Mouse (Mus musculus): Measurements from ENCODE around the gene B4galnt3. TPM values are rescaled to one million over a fixed set of nuclear protein-coding genes. Genes with fewer than 3 reads are reported as not detected.

B4galnt3 gene
- total and polyA plus RNA-seq, 2 experiments: 1.2 TPM

DNA sequence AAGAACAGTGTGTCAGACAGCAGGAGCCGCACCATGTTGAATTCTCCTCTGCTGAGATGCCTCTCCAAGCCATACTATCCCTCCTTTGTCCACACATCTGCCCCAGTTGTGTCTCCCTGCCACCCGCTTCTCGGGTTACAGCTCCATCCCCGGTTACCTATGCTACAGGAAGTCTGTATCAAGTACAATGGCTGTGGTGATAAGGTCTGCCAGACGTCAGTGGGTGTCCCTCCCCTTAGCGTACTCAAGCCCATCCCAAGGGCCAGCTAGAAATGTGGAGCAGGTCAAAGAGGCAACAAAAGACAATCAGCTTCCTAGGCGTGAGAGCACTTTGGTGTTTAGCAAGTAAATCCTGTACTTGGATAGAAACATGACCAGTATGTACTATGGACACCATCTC is 5.8 kb downstream of the B4galnt3 start:
- no peak overlapping the region for H3K4me3 ChIP-seq (ENCODE audit: insufficient read depth, low read depth, low read length)
- H3K79me2 ChIP-seq (ENCODE audit: control insufficient read depth, insufficient read depth, low read length): no peaks in the 10 kb centered on the region
- WGBS: 31% methylated on average over 7 of the region's 7 CpGs
- 0 out of 2 replicates have a peak, but pooled peaks cover 3% of the 10 kb centered on the region for H3K27me3 ChIP-seq (ENCODE audit: control insufficient read depth, insufficient read depth, low read length)
- no peak overlapping the region for H3K27ac ChIP-seq (replicated peaks; ENCODE audit: insufficient read depth, low read depth, low read length)
- TF ChIP-seq POLR2A (IDR thresholded peaks at IDR 0.05; ENCODE audit: extremely low read depth, insufficient read depth, low read length): no peak
- DNase-seq (ENCODE audit: extremely low read depth, low read depth, low spot score): no peak
- H3K4me1 ChIP-seq (ENCODE audit: control insufficient read depth, insufficient read depth, low read length): no peaks in the 10 kb centered on the region
- H3K36me3 ChIP-seq (ENCODE audit: control insufficient read depth, insufficient read depth, low read length): no peaks in the 10 kb centered on the region
- no peak overlapping the region for H3K9ac ChIP-seq (ENCODE audit: low read depth, low read length)

DNA sequence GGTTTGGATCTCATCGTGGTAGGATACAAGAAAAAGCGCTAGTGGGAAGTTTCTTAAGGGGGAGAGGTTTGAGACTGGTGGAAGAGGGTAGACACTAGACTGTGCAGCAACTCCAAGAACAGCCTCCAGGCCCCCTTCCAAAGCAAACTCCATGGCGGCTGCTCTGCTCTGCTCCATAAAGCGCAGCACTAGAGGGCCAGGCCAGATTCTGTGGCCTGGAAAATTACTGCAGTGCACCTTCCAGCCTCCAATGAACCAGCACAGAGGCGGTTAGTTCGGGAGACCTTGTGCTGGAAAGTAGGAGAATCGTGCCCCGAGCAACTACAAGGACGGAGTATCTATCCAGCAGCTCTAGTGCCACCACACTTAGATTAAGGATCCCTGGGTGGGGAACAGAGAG is 7.1 kb downstream of the B4galnt3 start:
- no peaks in the 10 kb centered on the region for H3K36me3 ChIP-seq (ENCODE audit: control insufficient read depth, insufficient read depth, low read length)
- whole genome bisulfite sequencing: 89% methylated on average over 9 of the region's 9 CpGs
- no peaks in the 10 kb centered on the region for H3K27me3 ChIP-seq (ENCODE audit: control insufficient read depth, insufficient read depth, low read length)
- H3K79me2 ChIP-seq (ENCODE audit: control insufficient read depth, insufficient read depth, low read length): no peaks in the 10 kb centered on the region
- H3K27ac ChIP-seq (replicated peaks; ENCODE audit: insufficient read depth, low read depth, low read length): no peak overlapping the region
- H3K4me1 ChIP-seq (ENCODE audit: control insufficient read depth, insufficient read depth, low read length): no peaks in the 10 kb centered on the region
- no peak for DNase-seq (ENCODE audit: extremely low read depth, low read depth, low spot score)
- H3K4me3 ChIP-seq (ENCODE audit: insufficient read depth, low read depth, low read length): no peak overlapping the region
- no peak overlapping the region for H3K9ac ChIP-seq (ENCODE audit: low read depth, low read length)
- TF ChIP-seq CTCF (IDR thresholded peaks at IDR 0.05; ENCODE audit: low read depth, low read length): no peak
- TF ChIP-seq POLR2A (IDR thresholded peaks at IDR 0.05; ENCODE audit: extremely low read depth, insufficient read depth, low read length): no peak

DNA sequence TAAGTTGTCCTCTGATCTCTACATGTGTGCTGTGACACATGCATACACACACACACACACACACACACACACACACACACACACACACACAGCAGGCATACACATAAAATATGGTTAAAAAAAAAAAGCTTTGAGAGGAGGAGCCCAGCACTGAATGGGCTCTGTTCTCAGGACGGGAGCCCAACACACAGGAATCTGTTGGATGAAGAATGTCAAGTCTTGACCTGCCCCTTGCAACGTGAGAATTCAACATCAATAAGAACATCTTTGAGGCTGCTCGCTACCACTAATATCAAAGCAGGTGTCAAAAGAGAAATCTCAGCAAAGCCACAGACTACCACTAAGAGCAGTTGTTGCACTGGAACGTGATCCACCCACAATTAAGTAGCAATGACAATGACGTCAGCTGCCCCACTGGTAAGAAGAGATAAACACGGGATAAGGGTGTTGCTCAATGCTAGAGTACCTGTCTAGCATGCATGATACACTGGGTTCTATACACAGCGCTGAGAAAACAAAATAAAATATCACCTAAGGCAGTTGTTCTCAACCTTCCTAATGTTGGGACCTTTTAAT is 17.4 kb downstream of the B4galnt3 start:
- Histone ChIP-seq H3K4me1 (ENCODE audit: control insufficient read depth, insufficient read depth, low read length) (no peaks in the 10 kb centered on the region; the same call in 1 of the 2 replicates), H3K79me2 (ENCODE audit: control insufficient read depth, insufficient read depth, low read length) (no peaks in the 10 kb centered on the region), H3K27me3 (ENCODE audit: control insufficient read depth, insufficient read depth, low read length) (no peaks in the 10 kb centered on the region), H3K9ac (ENCODE audit: low read depth, low read length) (no peak overlapping the region), H3K36me3 (ENCODE audit: control insufficient read depth, insufficient read depth, low read length) (no peaks in the 10 kb centered on the region), H3K4me3 (ENCODE audit: insufficient read depth, low read depth, low read length) (no peak overlapping the region), H3K27ac (replicated peaks; ENCODE audit: insufficient read depth, low read depth, low read length) (no peak overlapping the region)
- no peak for TF ChIP-seq CTCF (IDR thresholded peaks at IDR 0.05; ENCODE audit: low read depth, low read length)
- TF ChIP-seq POLR2A (IDR thresholded peaks at IDR 0.05; ENCODE audit: extremely low read depth, insufficient read depth, low read length): no peak
- DNase-seq (ENCODE audit: extremely low read depth, low read depth, low spot score): no peak
- 73% methylated on average over 7 of the region's 7 CpGs for WGBS

DNA sequence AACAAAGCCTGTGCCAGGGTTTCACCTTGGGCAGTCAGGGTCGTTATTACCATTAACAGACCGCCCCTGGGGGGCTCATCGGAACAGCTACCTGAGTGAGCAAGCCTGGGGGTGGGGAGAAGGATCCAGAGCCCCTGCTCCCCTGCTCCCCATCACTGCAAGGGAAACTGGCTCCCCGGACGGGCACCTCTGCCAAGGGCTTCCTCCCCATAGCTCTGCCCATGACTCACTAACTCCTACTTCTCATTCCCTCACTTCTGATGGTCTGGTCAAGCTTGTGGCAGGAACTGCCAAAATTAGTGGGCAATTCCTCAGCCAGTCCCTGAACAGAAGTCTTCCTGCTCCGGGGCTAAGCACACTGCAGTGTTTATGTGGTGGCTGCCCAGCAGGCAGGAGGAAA is 19.1 kb downstream of the B4galnt3 start:
- Histone ChIP-seq H3K4me1 (ENCODE audit: control insufficient read depth, insufficient read depth, low read length) (no peaks in the 10 kb centered on the region; the same call in 1 of the 2 replicates), H3K4me3 (ENCODE audit: insufficient read depth, low read depth, low read length) (no peak overlapping the region), H3K36me3 (ENCODE audit: control insufficient read depth, insufficient read depth, low read length) (no peaks in the 10 kb centered on the region), H3K27me3 (ENCODE audit: control insufficient read depth, insufficient read depth, low read length) (no peaks in the 10 kb centered on the region), H3K9ac (ENCODE audit: low read depth, low read length) (no peak overlapping the region), H3K79me2 (ENCODE audit: control insufficient read depth, insufficient read depth, low read length) (no peaks in the 10 kb centered on the region), H3K27ac (replicated peaks; ENCODE audit: insufficient read depth, low read depth, low read length) (no peak overlapping the region)
- TF ChIP-seq CTCF (IDR thresholded peaks at IDR 0.05; ENCODE audit: low read depth, low read length): no peak
- no peak for TF ChIP-seq POLR2A (IDR thresholded peaks at IDR 0.05; ENCODE audit: extremely low read depth, insufficient read depth, low read length)
- WGBS: 64% methylated on average over 6 of the region's 6 CpGs
- DNase-seq (ENCODE audit: extremely low read depth, low read depth, low spot score): no peak

DNA sequence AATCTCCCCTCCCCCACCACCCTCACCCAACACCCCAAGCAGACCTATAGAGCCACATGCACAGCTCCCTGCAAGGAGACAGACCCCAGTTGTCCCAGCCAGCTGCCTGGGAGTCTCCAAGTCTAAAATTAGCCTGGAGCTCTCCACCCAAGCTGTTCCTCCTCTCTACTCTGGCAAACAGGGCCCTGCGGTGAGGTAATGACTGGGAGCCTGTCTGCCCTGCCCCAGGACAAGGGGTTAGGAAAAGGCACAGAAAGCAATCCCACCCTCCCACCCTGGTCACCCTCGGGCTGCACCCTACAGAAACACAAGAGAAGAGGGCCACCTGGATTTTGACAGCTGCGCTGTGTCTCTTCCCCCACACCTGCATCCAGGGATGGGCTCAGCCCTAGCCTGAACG is 19.5 kb downstream of the B4galnt3 start:
- H3K36me3 ChIP-seq (ENCODE audit: control insufficient read depth, insufficient read depth, low read length): no peaks in the 10 kb centered on the region
- 70% methylated on average over 4 of the region's 4 CpGs for WGBS
- H3K79me2 ChIP-seq (ENCODE audit: control insufficient read depth, insufficient read depth, low read length): no peaks in the 10 kb centered on the region
- no peaks in the 10 kb centered on the region for H3K27me3 ChIP-seq (ENCODE audit: control insufficient read depth, insufficient read depth, low read length)
- H3K4me1 ChIP-seq (ENCODE audit: control insufficient read depth, insufficient read depth, low read length): no peaks in the 10 kb centered on the region; the same call in 1 of the 2 replicates
- no peak for DNase-seq (ENCODE audit: extremely low read depth, low read depth, low spot score)
- no peak overlapping the region for H3K4me3 ChIP-seq (ENCODE audit: insufficient read depth, low read depth, low read length)
- TF ChIP-seq CTCF (IDR thresholded peaks at IDR 0.05; ENCODE audit: low read depth, low read length): no peak
- TF ChIP-seq POLR2A (IDR thresholded peaks at IDR 0.05; ENCODE audit: extremely low read depth, insufficient read depth, low read length): no peak
- no peak overlapping the region for H3K9ac ChIP-seq (ENCODE audit: low read depth, low read length)
- H3K27ac ChIP-seq (replicated peaks; ENCODE audit: insufficient read depth, low read depth, low read length): no peak overlapping the region

DNA sequence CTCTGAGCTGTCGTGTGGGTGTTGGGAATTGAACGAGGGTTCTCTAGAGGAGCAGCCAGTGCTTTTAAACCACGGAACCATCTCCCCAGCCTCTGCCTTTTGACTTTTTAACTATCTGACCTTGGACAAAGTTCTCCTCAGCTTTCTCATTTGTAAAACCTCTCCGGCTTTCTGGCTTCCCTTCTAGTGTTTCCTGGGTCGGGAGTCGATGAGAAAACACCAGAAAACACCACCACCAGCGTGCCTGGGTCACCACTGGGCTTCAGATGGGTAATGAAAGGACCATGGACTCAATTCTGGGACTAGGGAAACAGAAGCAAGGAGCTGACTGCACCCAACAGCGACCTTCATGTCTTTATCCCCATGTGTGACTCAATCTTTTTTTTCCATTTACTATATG is 20.2 kb downstream of the B4galnt3 start:
- TF ChIP-seq POLR2A (IDR thresholded peaks at IDR 0.05; ENCODE audit: extremely low read depth, insufficient read depth, low read length): no peak
- no peak for TF ChIP-seq CTCF (IDR thresholded peaks at IDR 0.05; ENCODE audit: low read depth, low read length)
- Histone ChIP-seq H3K27ac (replicated peaks; ENCODE audit: insufficient read depth, low read depth, low read length) (no peak overlapping the region), H3K36me3 (ENCODE audit: control insufficient read depth, insufficient read depth, low read length) (no peaks in the 10 kb centered on the region), H3K79me2 (ENCODE audit: control insufficient read depth, insufficient read depth, low read length) (no peaks in the 10 kb centered on the region), H3K27me3 (ENCODE audit: control insufficient read depth, insufficient read depth, low read length) (no peaks in the 10 kb centered on the region), H3K4me1 (ENCODE audit: control insufficient read depth, insufficient read depth, low read length) (no peaks in the 10 kb centered on the region; the same call in 1 of the 2 replicates), H3K4me3 (ENCODE audit: insufficient read depth, low read depth, low read length) (no peak overlapping the region), H3K9ac (ENCODE audit: low read depth, low read length) (no peak overlapping the region)
- WGBS: 52% methylated on average over 8 of the region's 8 CpGs
- DNase-seq (ENCODE audit: extremely low read depth, low read depth, low spot score): no peak

Measured in liver, adult 2 months (tissue).